Mouse (Mus musculus): ENCODE data around the gene Zfp866. TPM values are rescaled to one million over a fixed set of nuclear protein-coding genes. Genes with fewer than 3 reads are reported as not detected.

The Zfp866 gene
- polyA plus RNA-seq (2012; rRNA removed): 0.99 and 1.7 TPM in 2 replicates

DNA sequence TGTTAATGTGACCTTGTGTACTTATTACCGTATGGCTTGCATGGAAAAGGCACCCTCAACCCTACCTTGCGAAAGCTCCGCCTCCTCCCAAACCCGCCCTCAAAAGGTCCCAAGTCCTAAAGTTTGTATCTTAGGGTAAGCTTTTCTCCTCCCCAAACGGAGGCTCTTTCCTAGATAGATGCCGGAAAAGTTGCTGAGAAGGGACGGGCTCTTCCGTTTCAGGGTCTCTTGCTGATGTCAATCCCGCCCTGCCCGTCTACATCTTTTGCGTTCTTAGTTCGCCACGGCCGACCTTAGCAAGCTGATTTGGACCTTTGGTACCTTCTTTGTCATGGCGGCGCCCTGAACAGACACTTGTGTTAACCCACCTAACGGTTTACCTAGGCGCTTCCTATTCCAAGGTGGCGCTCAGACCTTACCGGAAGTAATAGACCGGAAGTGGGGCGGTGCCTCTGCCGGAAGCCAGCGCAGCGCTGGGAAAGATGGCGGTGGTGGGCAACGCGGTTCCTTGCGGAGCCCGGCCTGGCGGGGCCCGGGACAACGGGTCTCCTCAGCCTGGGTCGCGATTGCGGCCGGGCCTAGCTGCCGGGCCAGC is at the start of gene Zfp866, which contains the start of gene Atp13a1:
TSS of gene Zfp866 (minus strand) at position 406 of the 595 bp plus-strand sequence.
TSS of gene Atp13a1 (plus strand) at position 391 of the 595 bp plus-strand sequence.

DNA sequence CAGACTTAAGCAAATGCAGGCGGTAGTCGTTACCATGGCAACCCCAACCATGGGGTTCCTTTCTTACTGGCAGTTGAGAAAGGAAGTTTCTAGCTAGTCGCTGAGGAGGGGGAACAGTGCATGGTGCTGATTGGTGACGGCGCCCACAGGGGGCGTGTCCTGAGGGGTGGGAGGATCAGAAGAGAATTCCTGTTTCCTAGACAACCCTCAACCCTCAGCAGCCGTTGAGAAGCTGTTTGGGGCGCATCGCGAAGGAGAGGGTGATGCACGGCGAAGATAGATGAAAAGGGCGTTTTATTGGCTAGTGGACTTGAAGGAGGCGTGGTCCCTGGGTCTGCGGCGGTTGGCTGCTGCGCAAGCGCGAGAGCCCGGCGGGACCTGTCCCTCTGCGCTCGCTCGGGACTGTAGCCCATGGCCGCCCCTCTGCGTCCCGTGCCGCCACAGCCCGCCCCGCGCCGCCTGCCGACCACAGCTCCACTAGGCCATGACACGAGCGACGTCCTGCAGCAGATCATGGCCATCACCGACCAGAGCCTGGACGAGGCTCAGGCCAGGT is 41.4 kb upstream of the Zfp866 start, which contains the start of gene Pbx4:
TSS of gene Pbx4 (plus strand) at position 194 of the 556 bp plus-strand sequence.

GRCm38 (mm10) chr8:69822386-69823191 is 31.6 kb upstream of the Zfp866 start, which contains the start of gene Lpar2:
Gene Lpar2, plus strand, starts transcription at chr8:69822429.

GRCm38 (mm10) chr8:69808094-69808863 is 17.3 kb upstream of the Zfp866 start, which contains the start of gene Gmip:
Gene Gmip, plus strand, starts transcription at chr8:69808679.

DNA sequence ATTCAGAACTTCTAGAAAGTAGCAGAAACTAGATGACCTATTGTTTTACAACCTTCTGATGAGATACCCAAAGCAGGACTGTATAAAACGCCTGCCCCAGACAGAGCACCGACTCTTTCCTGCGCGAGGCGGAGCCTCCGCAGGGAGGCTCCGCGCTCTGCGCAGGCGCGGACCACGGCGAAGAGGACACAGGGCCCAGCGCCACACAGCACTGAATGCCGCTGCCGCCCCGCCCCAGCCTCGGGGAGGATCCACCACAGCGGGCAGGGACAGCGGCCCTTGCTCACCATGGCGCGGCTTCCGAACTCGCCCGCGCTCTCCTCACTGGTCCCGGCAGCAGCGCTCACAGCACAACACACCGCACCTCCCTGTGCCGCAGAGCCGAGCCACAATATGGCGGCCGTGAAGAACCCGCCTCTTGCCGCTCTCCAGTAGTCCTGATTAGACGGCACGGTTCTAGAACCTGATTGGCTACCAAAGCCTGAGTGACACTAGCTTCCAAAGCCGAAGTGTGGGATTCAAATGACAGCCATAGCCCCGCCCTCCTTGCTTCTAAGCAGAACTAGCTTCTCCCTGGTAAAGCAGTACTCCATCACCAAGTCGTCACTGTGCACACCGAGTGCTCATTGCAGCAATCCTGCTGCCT is 16.4 kb downstream of the Zfp866 start, which contains the start of gene Gm20422:
TSS of gene Gm20422 (minus strand) at position 384 of the 646 bp plus-strand sequence.

DNA sequence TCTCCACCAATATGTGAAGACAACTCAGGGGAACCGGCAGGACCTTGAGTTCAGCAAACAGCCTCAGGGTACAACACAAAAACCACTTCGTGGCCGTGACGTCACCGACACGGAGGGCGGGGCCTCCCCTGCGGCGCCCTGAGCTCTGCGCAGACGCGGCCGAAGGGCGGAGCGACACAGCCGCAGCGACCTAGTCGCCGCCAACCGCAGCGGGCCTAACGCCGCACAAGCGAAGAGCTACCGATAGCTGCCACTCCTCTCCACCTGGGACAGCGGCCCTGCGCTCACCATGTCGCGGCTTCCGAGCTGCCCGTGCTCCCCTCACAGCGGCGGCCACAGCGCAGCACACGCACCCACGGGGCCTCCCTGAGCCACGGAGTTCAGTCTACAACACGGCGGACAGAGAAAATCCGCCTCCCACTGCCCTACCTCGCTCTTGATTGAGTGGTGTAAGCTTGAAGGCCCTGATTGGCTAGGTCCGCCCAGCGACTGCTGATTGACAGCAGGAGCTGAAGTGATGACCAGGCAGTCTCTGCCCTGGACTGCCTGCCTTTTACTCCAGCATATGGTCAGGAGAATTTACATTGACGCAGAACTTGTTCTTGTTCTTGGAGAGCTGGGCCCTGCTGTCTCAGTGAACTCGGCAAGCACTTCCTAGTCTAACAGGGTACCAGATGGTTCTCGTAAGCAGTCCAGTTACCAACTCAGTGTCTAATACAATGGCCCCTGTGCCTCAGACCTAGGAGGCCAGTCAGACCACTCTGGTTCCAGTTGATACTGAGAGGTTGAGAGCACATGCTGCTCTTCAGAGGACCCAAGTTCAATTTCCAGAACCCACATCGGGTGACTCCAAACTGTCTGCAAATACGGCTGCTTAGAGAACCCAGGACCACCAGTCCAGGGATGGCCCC is 41.2 kb downstream of the Zfp866 start, which contains the start of gene Zfp963:
TSS of gene Zfp963 (minus strand) at position 427 of the 911 bp plus-strand sequence.

Other genes starting within 250 kb of the Zfp866 start
- 1.1 and 1.8 TPM in 2 replicates for gene Zfp868, start 165.6 kb downstream of the Zfp866 start, polyA plus RNA-seq (2012; rRNA removed)
- gene Zfp964, start 136.7 kb downstream of the Zfp866 start, polyA plus RNA-seq (2012; rRNA removed): 0.06 and 0.08 TPM in 2 replicates
- 0.12 and 0.14 TPM in 2 replicates for gene Zfp869, start 80.5 kb downstream of the Zfp866 start, polyA plus RNA-seq (2012; rRNA removed)
- gene Zfp963, start 41.2 kb downstream of the Zfp866 start, polyA plus RNA-seq (2012; rRNA removed): 0.19 and 0.43 TPM in 2 replicates
- 0.19 TPM in 1 of 2 replicates, not detected in the other for gene Gm20422, start 16.3 kb downstream of the Zfp866 start, polyA plus RNA-seq (2012; rRNA removed)
- 44.2 and 48.8 TPM in 2 replicates for gene Atp13a1, start within 50 bp of the Zfp866 start, polyA plus RNA-seq (2012; rRNA removed)
- 23.4 and 25.5 TPM in 2 replicates for gene Gmip, start 17.5 kb upstream of the Zfp866 start, polyA plus RNA-seq (2012; rRNA removed)
- 2.4 and 3.4 TPM in 2 replicates for gene Lpar2, start 31.3 kb upstream of the Zfp866 start, polyA plus RNA-seq (2012; rRNA removed)
- 2.4 and 5.1 TPM in 2 replicates for gene Pbx4, start 41.3 kb upstream of the Zfp866 start, polyA plus RNA-seq (2012; rRNA removed)
- gene Cilp2, start 96.5 kb upstream of the Zfp866 start, polyA plus RNA-seq (2012; rRNA removed): 0.17 and 0.34 TPM in 2 replicates
- 0.88 and 1.7 TPM in 2 replicates for gene Tssk6, start 111.0 kb upstream of the Zfp866 start, polyA plus RNA-seq (2012; rRNA removed)
- gene Ndufa13, start 111.4 kb upstream of the Zfp866 start, polyA plus RNA-seq (2012; rRNA removed): 58.7 and 79.5 TPM in 2 replicates
- gene Yjefn3, start 111.5 kb upstream of the Zfp866 start, polyA plus RNA-seq (2012; rRNA removed): 1.7 and 2.6 TPM in 2 replicates
- 41.2 and 45.5 TPM in 2 replicates for gene Gatad2a, start 205.2 kb upstream of the Zfp866 start, polyA plus RNA-seq (2012; rRNA removed)